Mouse (Mus musculus): ENCODE results near the gene Dclk2.

DNA sequence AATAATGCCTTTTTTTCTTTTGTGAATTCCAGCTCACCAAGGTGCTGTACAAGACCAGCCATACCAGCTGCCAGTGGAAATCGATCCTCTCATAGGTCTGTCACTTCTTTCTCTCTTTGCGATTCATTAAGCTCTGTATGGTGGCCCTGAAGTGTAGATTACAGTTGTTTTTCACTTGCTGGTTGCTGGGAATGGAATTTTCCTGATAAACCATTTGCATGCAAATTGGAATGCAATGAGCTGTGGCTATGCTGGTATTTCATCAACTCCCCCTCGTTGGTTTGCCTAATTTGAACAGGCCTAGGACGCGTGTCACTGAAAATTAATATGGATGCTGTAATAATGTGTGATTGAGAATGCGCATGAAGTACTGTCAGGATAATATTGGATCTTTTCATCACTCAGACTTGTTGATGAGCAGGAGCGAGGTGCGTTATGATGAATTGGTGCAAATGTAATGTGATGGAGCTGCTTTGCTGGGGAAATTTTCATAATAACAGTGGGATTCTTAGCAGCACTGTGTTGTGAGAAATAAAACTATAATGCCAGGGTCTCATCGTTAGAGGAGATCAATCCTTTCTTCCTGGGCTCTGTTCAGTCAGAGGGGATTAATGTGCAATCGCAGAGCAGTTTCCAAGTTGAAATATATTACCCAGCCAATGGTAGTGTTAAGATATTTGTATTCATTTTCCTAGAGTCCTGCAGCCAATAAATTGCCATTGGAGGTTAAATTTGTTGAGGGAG, 174.7 kb downstream of the Dclk2 start:
- no peak for TF ChIP-seq POLR2A (IDR thresholded peaks at IDR 0.05; ENCODE audit: borderline replicate concordance, extremely low read depth, insufficient read depth, insufficient read length, poor library complexity, severe bottlenecking)
- TF ChIP-seq CTCF (IDR thresholded peaks at IDR 0.05; ENCODE audit: borderline replicate concordance, extremely low read depth, insufficient read depth, insufficient read length), result no peak

Data from brain, embryonic 14.5 days (tissue).